Mouse (Mus musculus) lung, postnatal 0 days (tissue): Measurements from ENCODE around the gene Gm37240.

ENCODE experiments used
- CTCF ChIP-seq: IDR thresholded peaks from 2 replicates; pipeline ENCODE4 v1.5.1; 2016; ENCODE audit warnings: antibody characterized with exemption, mild to moderate bottlenecking
- EP300 ChIP-seq: IDR thresholded peaks from 2 replicates; pipeline ENCODE4 v1.6.1; 2016; ENCODE audit warnings: antibody characterized with exemption, mild to moderate bottlenecking, control low read depth

- TF ChIP-seq CTCF (no peak), EP300 (no peak)
These were observed 650.8 kb downstream of the Gm37240 start for GRCm38 (mm10) chr3:85236546-85236945.
